Mouse (Mus musculus): ENCODE results near the gene Hsd17b2.

DNA sequence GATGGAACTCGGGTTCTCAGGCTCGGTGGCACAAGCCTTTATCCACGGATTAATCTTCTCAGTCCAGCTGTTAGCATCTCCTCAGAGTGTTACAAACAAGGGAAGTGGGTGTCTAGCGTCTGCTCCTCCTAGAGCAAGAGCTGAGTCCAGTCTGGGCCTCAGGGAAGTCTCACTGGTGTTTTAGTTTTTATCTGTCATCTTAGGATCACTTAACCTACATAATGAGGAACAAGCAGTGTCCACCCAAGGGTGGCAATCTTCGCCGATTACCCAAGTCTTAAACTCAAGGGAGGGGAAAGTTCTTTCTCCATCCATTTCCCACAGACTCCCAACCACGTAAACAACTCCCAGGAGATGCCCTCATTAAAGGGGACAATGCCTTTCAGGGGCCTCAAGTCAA lies 24.8 kb downstream of the Hsd17b2 start:
- no peak for TF ChIP-seq CTCF (IDR thresholded peaks at IDR 0.05)
- no peak for TF ChIP-seq POLR2A (IDR thresholded peaks at IDR 0.05; ENCODE audit: insufficient read depth, low read depth, low read length)
- no peak for TF ChIP-seq EP300 (IDR thresholded peaks at IDR 0.05; ENCODE audit: insufficient read depth, low read depth, low read length)
